Mouse (Mus musculus) midbrain, embryonic 14.5 days (tissue): Measurements from ENCODE around the gene Smbd1. TPM values are rescaled to one million over a fixed set of nuclear protein-coding genes. Genes with fewer than 3 reads are reported as not detected.
A peak's percentile ranks its signal among the peaks of the same experiment; 100 is the strongest.

Experiments
- ATAC-seq: fragments of 200-750 bp; cut with Nextera tagmentation; 2 replicates; pipeline ENCODE4 v1.8.0; 2017; ENCODE audit warnings: moderate number of reproducible peaks, moderate library complexity; ENCODE audit not compliant: low FRiP score, low TSS enrichment
- DNase-seq: peaks from one replicate; pipeline ENCODE4 v3.0.0-alpha.2; 2015
- H3K27ac ChIP-seq: fragments of 300-500 bp; sonication (generic); replicated peaks from 2 replicates; pipeline ENCODE4 v1.5.1; 2014; ENCODE audit warnings: mild to moderate bottlenecking, low read depth, low read length, moderate library complexity
- H3K27me3 ChIP-seq: fragments of 300-500 bp; sonication (generic); 2 replicates; pipeline ENCODE4 v1.6.1; 2014; ENCODE audit warnings: low read length, control low read depth, mixed read lengths; ENCODE audit not compliant: control insufficient read depth, insufficient read depth
- H3K36me3 ChIP-seq: fragments of 300-500 bp; sonication (generic); 2 replicates; pipeline ENCODE4 v1.6.1; 2014; ENCODE audit warnings: low read length, control low read depth; ENCODE audit not compliant: control insufficient read depth, insufficient read depth
- H3K4me1 ChIP-seq: fragments of 300-500 bp; sonication (generic); 2 replicates; pipeline ENCODE4 v1.6.1; 2014; ENCODE audit warnings: mild to moderate bottlenecking, antibody characterized with exemption, low read length, control low read depth; ENCODE audit not compliant: control insufficient read depth, insufficient read depth
- H3K4me2 ChIP-seq: fragments of 300-500 bp; sonication (generic); 2 replicates; pipeline ENCODE4 v1.6.1; 2014; ENCODE audit warnings: mild to moderate bottlenecking, low read length, moderate library complexity
- H3K4me3 ChIP-seq: fragments of 300-500 bp; sonication (generic); replicated peaks from 2 replicates; pipeline ENCODE4 v1.5.1; 2014; ENCODE audit warnings: low read depth, low read length
- H3K9ac ChIP-seq: fragments of 300-500 bp; sonication (generic); replicated peaks from 2 replicates; pipeline ENCODE4 v1.6.1; 2014; ENCODE audit warnings: mild to moderate bottlenecking, low read length, moderate library complexity
- H3K9me3 ChIP-seq: fragments of 300-500 bp; sonication (generic); 2 replicates; pipeline ENCODE4 v1.6.1; 2016; ENCODE audit warnings: low read length, control low read depth, mixed read lengths; ENCODE audit not compliant: control insufficient read depth
- WGBS: fragments of 180-500 bp; shearing (Covaris S2); extraction: QIAGEN DNeasy Blood & Tissue Kit; methylation state at CpG from one replicate; pipeline ENCODE4 v1.1.7; 2014; 5-methylcytosine and 5-hydroxymethylcytosine counted together
- polyA plus RNA-seq: library from polyadenylated mRNA; unstranded; fragments of >200 nt; fragmentation: Nextera tagmentation; extraction: Ambion mirVana; gene quantifications from 2 replicates; pipeline ENCODE4 v1.2.1, GENCODE M21; 2014

Gene Smbd1
- polyA plus RNA-seq = not detected in 2 replicates

DNA sequence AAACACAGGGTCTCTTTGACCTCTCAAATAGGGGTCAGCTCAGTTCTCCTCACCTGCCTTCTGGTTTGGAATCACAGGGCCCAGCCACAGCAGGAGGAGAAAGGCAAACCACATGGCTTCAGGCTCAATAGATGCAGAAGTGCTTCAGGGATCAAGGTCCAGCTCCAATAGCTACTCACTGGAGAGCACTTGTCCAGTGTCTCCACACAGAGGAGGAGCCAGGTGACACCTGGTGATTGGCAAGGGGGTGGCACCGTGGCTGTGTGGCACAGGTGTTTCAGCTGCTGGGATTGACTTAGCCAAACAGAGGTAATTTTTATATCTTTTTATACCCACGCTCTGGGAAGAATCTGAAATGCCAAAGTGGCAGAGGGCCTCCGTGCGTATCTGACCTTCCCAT is at the start of gene Smbd1:
Smbd1 (minus strand) TSS at position 157 of the 400 bp plus-strand sequence.
- no peaks in the 10 kb centered on the region for H3K9me3 ChIP-seq
- ATAC-seq (no peak), DNase-seq (no peak)
- H3K9ac ChIP-seq = no peak within 1 kb of the TSS
- H3K27me3 ChIP-seq = no peaks in the 10 kb centered on the region
- no peak within 1 kb of the TSS for H3K27ac ChIP-seq
- 0 out of 2 replicates have a peak, but pooled peaks cover 3% of the 10 kb centered on the region for H3K4me1 ChIP-seq
- H3K36me3 ChIP-seq = no peaks in the 10 kb centered on the region
- WGBS = 89% methylated on average over 4 of the region's 4 CpGs
- H3K4me3 ChIP-seq = no peak within 1 kb of the TSS
- H3K4me2 ChIP-seq = no peak within 1 kb of the TSS

DNA sequence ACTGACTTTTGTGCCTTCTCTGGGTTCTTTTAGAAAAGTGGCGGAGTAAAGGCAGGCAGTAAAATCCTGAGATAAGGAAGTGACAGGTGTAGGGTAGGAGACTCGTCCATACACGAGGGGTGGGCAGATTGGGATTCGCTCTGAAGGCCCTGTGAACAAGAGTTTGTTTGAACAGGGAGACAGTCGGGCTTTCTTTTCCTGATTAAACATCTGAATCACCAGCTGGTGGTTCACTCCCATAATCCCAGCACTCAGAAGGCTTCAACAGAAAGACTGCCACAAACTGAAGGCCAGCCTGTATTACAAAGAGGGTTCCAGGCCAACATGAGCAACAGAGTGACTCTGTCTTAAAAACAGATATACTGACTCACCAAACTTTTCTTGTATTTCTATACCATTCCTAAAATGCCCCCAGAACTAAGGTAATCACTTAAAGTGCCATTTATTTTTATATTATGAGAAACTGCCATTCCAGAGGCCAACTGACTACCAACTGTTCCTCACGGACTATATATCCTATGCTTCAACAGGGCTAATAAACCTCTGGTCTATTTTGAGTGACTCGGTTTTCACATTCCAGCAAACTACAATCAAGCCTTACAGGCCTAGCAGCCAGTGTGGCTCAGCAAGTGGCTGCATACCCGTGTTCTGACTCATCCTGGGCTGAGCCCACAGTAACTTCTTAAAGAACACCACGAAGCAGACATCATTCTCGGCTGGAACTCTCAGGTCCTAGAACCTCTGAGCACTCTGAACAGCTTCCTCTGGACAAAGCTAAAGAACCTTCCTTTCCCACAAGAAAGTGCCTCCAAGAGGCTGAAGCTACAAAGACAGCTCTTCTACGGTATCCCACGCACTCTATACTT is 48.7 kb upstream of the Smbd1 start:
- WGBS = 81% methylated on average over 12 of the region's 12 CpGs
- H3K27ac ChIP-seq = no peak overlapping the region

DNA sequence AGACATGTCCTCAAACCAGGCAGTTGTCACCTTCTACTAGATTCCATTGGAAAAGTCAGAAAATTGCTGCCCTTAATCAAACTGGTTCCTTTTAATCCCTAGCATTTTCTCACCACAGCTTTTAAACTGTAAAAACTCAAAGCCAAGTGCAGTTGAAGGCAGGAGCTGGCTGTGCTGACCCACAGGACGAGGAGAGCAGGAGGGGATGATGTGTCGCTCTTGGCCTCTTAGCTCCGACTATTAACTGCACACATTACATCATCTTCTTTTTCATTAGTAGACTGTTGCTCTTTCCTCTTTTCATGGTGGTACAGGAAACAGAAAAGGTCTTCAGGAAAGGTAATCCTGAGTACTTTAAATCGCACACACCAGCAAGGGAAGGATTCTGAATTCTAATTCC is 48.1 kb upstream of the Smbd1 start:
- WGBS = 77% methylated on average over 4 of the region's 4 CpGs
- no peak for ATAC-seq
- DNase-seq = no peak

More for the DNA sequence above, 48.7 kb upstream of the Smbd1 start:
- ATAC-seq (no peak), DNase-seq (no peak)
- H3K9me3 ChIP-seq = no peaks in the 10 kb centered on the region
- H3K9ac ChIP-seq = no peak overlapping the region
- no peak overlapping the region for H3K4me3 ChIP-seq
- 0 out of 2 replicates have a peak, but pooled peaks cover 7% of the 10 kb centered on the region for H3K36me3 ChIP-seq
- H3K27me3 ChIP-seq = no peaks in the 10 kb centered on the region
- no peak overlapping the region for H3K4me2 ChIP-seq
- no peaks in the 10 kb centered on the region for H3K4me1 ChIP-seq

DNA sequence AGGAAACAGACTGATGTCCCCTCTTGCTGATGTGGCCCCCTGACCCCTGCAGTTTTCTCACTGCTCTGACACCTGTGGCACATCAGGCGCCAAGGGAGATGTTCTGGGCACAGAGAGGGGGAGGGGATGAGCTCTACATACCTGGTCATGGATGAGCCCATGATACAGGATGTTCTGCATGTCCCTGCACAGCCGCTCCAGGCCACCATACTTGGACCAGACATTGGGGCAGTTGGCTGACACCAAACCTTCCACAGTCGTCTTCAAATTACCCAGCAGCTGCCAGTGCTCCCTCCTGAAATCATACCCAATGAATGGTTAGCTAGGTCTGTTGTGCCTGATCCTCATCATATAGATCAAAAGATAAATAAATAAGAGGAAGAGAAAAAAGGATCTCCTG is 46.5 kb upstream of the Smbd1 start:
- 96% methylated on average over 3 of the region's 3 CpGs for WGBS
- Histone ChIP-seq H3K4me2 (no peak overlapping the region), H3K36me3 (peaks cover 16% of the 10 kb centered on the region; the same call in 1 of the 2 replicates), H3K4me1 (no peaks in the 10 kb centered on the region), H3K9ac (no peak overlapping the region), H3K27me3 (no peaks in the 10 kb centered on the region), H3K27ac (no peak overlapping the region), H3K9me3 (no peaks in the 10 kb centered on the region), H3K4me3 (no peak overlapping the region)
- DNase-seq (no peak), ATAC-seq (no peak)

More for the DNA sequence above, 48.1 kb upstream of the Smbd1 start:
- H3K9ac ChIP-seq = no peak overlapping the region
- H3K4me3 ChIP-seq = no peak overlapping the region
- H3K36me3 ChIP-seq = peaks cover 12% of the 10 kb centered on the region; the same call in 1 of the 2 replicates
- H3K27me3 ChIP-seq = no peaks in the 10 kb centered on the region
- H3K27ac ChIP-seq = no peak overlapping the region
- H3K4me2 ChIP-seq = no peak overlapping the region
- H3K9me3 ChIP-seq = no peaks in the 10 kb centered on the region
- no peaks in the 10 kb centered on the region for H3K4me1 ChIP-seq

DNA sequence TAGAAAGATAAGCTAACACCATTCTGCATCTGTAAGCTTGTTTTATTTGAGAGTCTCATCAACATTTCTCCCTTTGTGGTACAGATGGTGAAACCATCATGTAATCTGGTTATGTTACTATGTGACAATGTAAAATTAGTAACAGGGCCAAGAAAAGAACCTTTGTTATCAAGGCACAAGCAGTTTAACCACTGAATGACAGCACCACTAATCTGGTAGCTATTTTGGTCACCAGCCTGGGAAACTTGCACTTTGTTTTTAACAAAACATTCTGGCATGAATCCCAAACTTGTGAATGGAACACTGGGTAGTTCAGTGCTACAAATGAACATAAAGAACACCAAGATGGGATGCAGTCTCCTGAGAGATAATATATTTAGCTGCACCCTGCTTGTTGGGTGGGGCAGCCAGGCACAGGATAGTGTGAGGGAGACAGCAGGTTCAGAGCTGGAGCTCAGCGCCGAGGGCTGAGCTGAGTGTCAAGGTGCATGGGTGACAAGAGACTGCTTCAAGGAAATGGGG is 43.8 kb upstream of the Smbd1 start:
- ATAC-seq (no peak), DNase-seq (peak; percentile 45)

DNA sequence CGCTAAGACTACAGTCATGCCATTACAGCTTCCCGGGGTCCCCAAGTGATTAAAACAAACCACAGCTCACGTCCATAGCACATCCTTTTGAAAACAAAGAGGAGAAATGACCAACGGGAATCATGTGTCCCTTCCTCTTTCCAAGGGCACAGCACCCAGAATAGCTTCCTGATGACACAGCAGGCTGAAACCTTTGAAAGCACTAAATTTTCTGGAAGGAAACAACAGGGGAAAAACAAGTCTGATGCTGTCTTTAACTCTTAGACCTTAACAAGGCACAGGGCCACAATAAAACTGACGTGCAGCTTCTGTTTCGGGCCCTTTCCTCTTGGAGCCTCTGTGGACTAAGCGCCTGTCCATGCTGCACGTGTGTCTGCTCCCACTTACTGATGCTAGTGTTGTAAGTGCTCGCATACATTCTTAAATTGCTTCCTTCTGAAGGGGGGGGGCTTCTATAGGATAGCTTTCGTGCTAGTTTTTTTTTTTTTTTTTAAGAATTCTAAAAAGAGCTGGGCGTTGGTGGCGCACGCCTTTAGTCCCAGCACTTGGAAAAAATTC is 43.3 kb upstream of the Smbd1 start:
- Histone ChIP-seq H3K4me1 (no peaks in the 10 kb centered on the region), H3K27ac (no peak overlapping the region), H3K4me3 (no peak overlapping the region), H3K9ac (no peak overlapping the region), H3K27me3 (no peaks in the 10 kb centered on the region), H3K4me2 (no peak overlapping the region), H3K9me3 (no peaks in the 10 kb centered on the region), H3K36me3 (peaks cover 16% of the 10 kb centered on the region)
- DNase-seq = no peak
- no peak for ATAC-seq
- 81% methylated on average over 13 of the region's 13 CpGs for WGBS

More for the DNA sequence above, 43.8 kb upstream of the Smbd1 start:
- Histone ChIP-seq H3K27me3 (no peaks in the 10 kb centered on the region), H3K4me3 (no peak overlapping the region), H3K9ac (no peak overlapping the region), H3K4me2 (no peak overlapping the region), H3K36me3 (peaks cover 15% of the 10 kb centered on the region), H3K27ac (no peak overlapping the region), H3K9me3 (no peaks in the 10 kb centered on the region), H3K4me1 (no peaks in the 10 kb centered on the region)
- 79% methylated on average over 2 of the region's 2 CpGs for WGBS

DNA sequence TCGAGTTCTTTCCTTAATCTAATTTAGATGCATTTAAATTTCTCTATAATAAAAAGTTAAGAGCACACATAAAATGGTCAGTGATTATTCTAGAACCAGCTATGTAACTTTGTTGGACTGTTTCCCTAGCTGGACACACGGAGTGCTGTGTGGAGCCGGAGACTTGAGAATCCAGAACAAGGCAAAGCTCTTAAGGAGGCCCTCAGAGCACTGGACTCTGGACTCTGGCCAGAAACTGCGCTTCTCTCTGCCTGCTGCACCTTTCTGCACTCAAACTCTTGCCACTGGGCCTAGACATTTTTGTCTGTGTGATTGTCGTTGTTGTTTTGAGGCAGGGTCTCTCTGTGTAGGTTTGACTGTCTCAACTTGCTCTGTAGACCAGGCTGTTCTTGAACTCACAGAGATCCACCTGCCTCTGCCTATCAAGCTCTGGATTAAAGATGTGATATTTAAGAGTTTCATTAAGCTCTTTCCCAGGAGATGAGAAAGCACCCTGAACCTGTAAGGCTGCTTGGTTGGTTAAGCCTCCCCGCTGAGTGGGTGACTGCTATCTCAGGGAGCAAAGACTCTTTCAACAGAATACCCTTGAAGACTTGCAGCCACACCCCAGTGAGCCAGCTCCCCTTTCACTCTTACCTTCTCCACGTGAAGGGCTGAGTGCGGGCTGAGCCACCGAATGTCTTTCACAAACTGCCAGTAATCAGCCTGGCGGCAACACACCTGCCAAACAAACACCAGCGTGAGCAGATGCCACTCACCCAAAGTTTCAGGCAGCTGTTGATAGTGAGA is 39.0 kb upstream of the Smbd1 start:
- no peaks in the 10 kb centered on the region for H3K4me1 ChIP-seq
- H3K27me3 ChIP-seq = no peaks in the 10 kb centered on the region
- H3K36me3 ChIP-seq = peaks cover 59% of the 10 kb centered on the region
- no peak overlapping the region for H3K4me3 ChIP-seq
- no peaks in the 10 kb centered on the region for H3K9me3 ChIP-seq
- H3K4me2 ChIP-seq = no peak overlapping the region
- DNase-seq (no peak), ATAC-seq (no peak)
- H3K27ac ChIP-seq = no peak overlapping the region
- WGBS = 93% methylated on average over 11 of the region's 11 CpGs
- H3K9ac ChIP-seq = no peak overlapping the region

DNA sequence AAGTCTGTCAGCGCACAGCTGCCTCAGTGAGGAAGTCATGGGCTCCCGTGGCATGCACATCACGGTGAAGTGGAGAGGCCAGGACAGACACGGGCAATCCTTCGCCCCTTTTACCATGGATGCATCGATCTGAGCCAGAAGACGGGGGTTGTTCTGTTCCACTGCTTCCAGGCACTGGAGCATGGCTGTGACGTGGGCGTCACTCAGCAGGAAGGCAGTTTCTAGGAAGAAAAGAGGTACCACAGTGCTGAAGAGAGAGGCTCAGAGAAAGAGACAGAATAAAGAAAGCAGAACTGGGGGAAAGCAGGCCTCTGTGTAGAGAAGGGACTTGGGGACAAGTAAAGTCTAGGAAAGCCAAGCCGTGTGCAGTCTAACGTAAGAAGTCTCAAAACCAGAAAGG is 36.8 kb upstream of the Smbd1 start:
- no peak overlapping the region for H3K4me3 ChIP-seq
- H3K9me3 ChIP-seq = no peaks in the 10 kb centered on the region
- no peak for DNase-seq
- H3K36me3 ChIP-seq = peaks cover 67% of the 10 kb centered on the region
- H3K4me1 ChIP-seq = no peaks in the 10 kb centered on the region
- 86% methylated on average over 11 of the region's 11 CpGs for WGBS
- no peak for ATAC-seq
- no peaks in the 10 kb centered on the region for H3K27me3 ChIP-seq
- no peak overlapping the region for H3K27ac ChIP-seq
- H3K9ac ChIP-seq = no peak overlapping the region
- H3K4me2 ChIP-seq = no peak overlapping the region
